Mouse (Mus musculus): Measurements from ENCODE around the gene Fyn. TPM values are rescaled to one million over a fixed set of nuclear protein-coding genes. Genes with fewer than 3 reads are reported as not detected.

The Fyn gene
- polyA plus RNA-seq, 1 experiment from 2014 or later = 70.3 TPM

DNA sequence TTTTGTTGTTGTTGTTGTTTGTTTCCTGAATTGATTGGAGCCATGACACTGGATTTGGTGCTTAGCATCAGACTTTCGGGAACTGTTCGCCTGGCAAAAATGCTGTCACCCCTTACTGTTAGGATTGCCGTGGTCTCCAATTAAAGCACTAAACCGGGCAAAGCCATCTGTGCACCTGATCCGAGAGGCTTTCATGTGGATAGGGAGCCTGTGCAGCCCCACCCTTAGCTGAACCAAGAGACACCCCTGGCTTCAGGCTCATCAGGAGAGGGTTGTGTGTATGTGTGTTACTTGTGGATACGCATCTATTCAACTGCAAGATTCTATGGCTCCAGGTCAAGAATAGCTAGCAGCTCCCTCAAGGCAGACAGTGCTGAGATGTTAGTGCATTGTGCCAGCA, 207.8 kb downstream of the Fyn start:
- Histone ChIP-seq H3K27me3 (replicated peaks) (no peaks in the 10 kb centered on the region), H3K36me3 (replicated peaks) (no peaks in the 10 kb centered on the region), H3K4me2 (no peak overlapping the region), H3K4me1 (peaks cover 20% of the 10 kb centered on the region), H3K27ac (no peak overlapping the region), H3K9me3 (no peaks in the 10 kb centered on the region), H3K4me3 (no peak overlapping the region), H3K9ac (no peak overlapping the region)
- 72% methylated on average over 6 of the region's 6 CpGs for WGBS
- no peak for ATAC-seq (replicated peaks)

- 66% methylated on average over 8 of the region's 8 CpGs for WGBS
- Histone ChIP-seq H3K27me3 (replicated peaks) (no peaks in the 10 kb centered on the region), H3K4me3 (no peak overlapping the region), H3K27ac (no peak overlapping the region), H3K9ac (no peak overlapping the region), H3K4me1 (no peaks in the 10 kb centered on the region), H3K9me3 (no peaks in the 10 kb centered on the region), H3K4me2 (no peak overlapping the region), H3K36me3 (replicated peaks) (no peaks in the 10 kb centered on the region)
- no peak for ATAC-seq (replicated peaks)
These were observed 211.8 kb downstream of the Fyn start for GRCm38 (mm10) chr10:39580477-39580876.

DNA sequence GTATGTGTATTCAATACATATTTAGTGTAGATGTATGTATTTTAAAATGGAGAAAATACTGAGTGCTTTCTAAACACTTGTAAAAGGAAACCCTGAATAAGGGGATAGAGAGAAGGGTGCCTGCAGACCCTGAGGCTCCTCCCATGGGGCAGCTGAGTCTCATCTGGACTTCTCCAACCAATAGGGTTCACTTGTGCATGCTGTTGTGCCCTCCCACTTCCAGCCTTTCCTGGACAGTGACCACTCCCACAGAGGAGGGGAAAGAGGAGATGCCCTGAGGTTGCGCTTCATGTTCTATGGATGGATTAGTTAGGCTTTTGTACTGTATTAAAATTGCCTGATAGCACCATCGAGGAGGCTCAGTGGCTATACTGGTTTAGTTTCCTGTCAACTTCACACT, 213.7 kb downstream of the Fyn start:
- no peaks in the 10 kb centered on the region for H3K36me3 ChIP-seq (replicated peaks)
- 67% methylated on average over 2 of the region's 2 CpGs for WGBS
- no peaks in the 10 kb centered on the region for H3K27me3 ChIP-seq (replicated peaks)
- peaks cover 9% of the 10 kb centered on the region for H3K4me1 ChIP-seq
- H3K27ac ChIP-seq = no peak overlapping the region
- no peak overlapping the region for H3K9ac ChIP-seq
- no peak for ATAC-seq (replicated peaks)
- H3K9me3 ChIP-seq = no peaks in the 10 kb centered on the region
- no peak overlapping the region for H3K4me2 ChIP-seq
- no peak overlapping the region for H3K4me3 ChIP-seq

- Histone ChIP-seq H3K9ac (no peak overlapping the region), H3K27ac (no peak overlapping the region), H3K9me3 (no peaks in the 10 kb centered on the region), H3K36me3 (replicated peaks) (no peaks in the 10 kb centered on the region), H3K4me3 (no peak overlapping the region), H3K27me3 (replicated peaks) (no peaks in the 10 kb centered on the region), H3K4me1 (peaks cover 22% of the 10 kb centered on the region), H3K4me2 (no peak overlapping the region)
- WGBS = 80% methylated on average over 12 of the region's 12 CpGs
- no peak for ATAC-seq (replicated peaks)
These were observed 215.1 kb downstream of the Fyn start for GRCm38 (mm10) chr10:39583718-39584117.

DNA sequence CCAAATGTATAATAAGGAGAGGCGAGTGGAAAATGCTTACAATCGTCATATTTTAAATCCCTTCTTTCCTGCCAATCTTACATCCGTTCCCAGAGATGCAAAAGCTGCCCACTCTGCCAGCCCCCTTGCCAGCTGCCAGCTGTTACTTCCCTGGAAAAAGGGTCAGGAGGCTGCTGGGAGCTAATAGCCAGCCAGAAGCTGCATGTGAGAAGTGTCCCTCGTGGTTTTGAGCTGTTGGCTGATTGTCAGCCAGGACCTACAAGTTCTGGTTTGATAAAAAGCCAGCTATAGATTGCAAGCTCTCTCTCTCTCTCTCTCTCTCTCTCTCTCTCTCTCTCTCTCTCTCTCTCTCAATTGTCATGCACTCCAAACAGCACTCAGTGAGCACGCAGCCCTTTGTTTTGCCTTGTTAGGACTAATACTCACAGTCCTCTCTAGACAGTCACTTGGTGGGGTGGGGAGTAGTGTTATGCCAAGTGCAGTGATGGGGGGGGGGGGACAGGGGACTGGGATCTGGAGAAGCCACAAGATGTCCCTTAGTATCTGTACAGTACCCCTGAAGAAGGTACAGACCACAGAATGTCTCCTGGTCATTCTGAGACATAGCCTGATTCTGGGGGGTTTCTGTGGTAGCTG, 218.8 kb downstream of the Fyn start:
- Histone ChIP-seq H3K4me1 (peaks cover 24% of the 10 kb centered on the region), H3K36me3 (replicated peaks) (no peaks in the 10 kb centered on the region), H3K4me3 (no peak overlapping the region), H3K27me3 (replicated peaks) (no peaks in the 10 kb centered on the region), H3K9me3 (no peaks in the 10 kb centered on the region), H3K9ac (no peak overlapping the region), H3K4me2 (no peak overlapping the region), H3K27ac (peak overlapping the region; percentile 82)
- 15% methylated on average over 5 of the region's 5 CpGs for WGBS
- ATAC-seq (replicated peaks) = peak; percentile 63; the same call in 1 of the 2 replicates

DNA sequence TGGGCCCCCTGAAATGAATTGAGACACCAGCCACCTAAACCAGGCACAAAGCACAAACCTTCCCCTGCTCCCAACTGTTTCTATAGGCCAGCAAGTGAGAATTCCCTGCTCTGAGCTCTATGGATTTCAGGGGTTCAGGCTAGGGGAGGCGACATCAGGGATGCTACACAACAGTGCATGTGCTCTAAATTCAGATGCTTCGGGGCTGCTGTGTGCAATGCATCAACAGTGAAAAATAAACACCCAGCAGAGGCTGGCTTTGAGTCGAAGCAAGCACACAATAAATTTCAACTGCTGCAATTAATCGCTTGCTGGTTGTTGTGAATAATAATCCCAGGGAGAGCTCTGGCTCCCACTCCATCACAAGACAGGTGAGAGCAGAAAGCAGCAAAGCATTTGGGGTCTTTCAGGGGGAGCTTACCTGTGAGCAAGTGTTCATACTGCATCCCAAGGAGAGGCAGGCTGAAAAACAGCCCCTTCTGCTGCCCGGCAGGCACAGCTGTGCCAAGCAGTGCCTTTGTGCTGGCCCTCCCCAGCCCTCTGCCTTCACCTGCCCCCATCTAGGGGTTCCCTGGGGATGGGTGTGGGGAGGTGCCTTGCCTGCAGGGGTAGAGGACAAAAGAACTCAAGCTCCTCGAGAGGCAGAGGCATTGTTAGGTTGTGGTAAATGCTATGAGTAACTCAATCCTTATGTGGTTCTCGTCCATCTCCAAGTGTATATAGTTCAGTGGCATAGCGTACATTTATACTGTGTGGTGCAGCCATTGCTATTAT, 219.5 kb downstream of the Fyn start:
- no peak overlapping the region for H3K9ac ChIP-seq
- peak overlapping the region; percentile 82 for H3K27ac ChIP-seq
- H3K4me2 ChIP-seq = no peak overlapping the region
- WGBS = 48% methylated on average over 8 of the region's 8 CpGs
- no peaks in the 10 kb centered on the region for H3K9me3 ChIP-seq
- H3K4me1 ChIP-seq = peaks cover 24% of the 10 kb centered on the region
- peak; percentile 66; the same call in 1 of the 2 replicates for ATAC-seq (replicated peaks)
- H3K36me3 ChIP-seq (replicated peaks) = no peaks in the 10 kb centered on the region
- H3K27me3 ChIP-seq (replicated peaks) = no peaks in the 10 kb centered on the region
- no peak overlapping the region for H3K4me3 ChIP-seq

GRCm38 (mm10) chr10:39589765-39590546, 221.3 kb downstream of the Fyn start:
- Histone ChIP-seq H3K9me3 (no peaks in the 10 kb centered on the region), H3K36me3 (replicated peaks) (no peaks in the 10 kb centered on the region), H3K4me1 (peaks cover 24% of the 10 kb centered on the region), H3K4me3 (no peak overlapping the region), H3K4me2 (no peak overlapping the region), H3K27ac (no peak overlapping the region), H3K9ac (no peak overlapping the region), H3K27me3 (replicated peaks) (no peaks in the 10 kb centered on the region)
- ATAC-seq (replicated peaks) = no peak
- 74% methylated on average over 19 of the region's 19 CpGs for WGBS

DNA sequence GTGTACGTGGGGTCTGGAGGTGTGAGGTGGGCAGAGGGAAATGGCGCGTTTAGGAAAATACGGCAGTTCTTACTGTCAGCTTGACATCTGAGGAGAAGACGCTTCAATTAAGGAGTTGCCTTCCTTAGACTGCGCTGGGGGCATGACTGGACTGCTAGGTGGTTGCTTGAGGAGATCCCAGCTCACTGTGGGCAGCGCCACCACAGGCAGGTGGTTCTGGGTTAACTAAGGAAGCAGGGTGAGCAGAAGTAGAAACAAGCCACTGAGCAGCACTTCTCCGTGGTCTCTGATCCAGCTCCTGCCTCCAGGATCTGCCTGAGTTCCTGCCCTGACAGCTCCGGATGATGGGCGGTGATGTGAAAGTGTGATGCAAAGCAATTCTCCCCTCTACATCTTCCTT, 222.0 kb downstream of the Fyn start:
- Histone ChIP-seq H3K9me3 (no peaks in the 10 kb centered on the region), H3K4me3 (no peak overlapping the region), H3K4me1 (peaks cover 24% of the 10 kb centered on the region), H3K9ac (no peak overlapping the region), H3K27me3 (replicated peaks) (no peaks in the 10 kb centered on the region), H3K4me2 (no peak overlapping the region), H3K36me3 (replicated peaks) (no peaks in the 10 kb centered on the region), H3K27ac (no peak overlapping the region)
- WGBS = 80% methylated on average over 10 of the region's 10 CpGs
- ATAC-seq (replicated peaks) = no peak

- Histone ChIP-seq H3K4me1 (peaks cover 33% of the 10 kb centered on the region), H3K27me3 (replicated peaks) (no peaks in the 10 kb centered on the region), H3K36me3 (replicated peaks) (no peaks in the 10 kb centered on the region), H3K27ac (no peak overlapping the region), H3K9ac (no peak overlapping the region), H3K4me3 (no peak overlapping the region), H3K4me2 (no peak overlapping the region), H3K9me3 (no peaks in the 10 kb centered on the region)
- WGBS = 50% methylated on average over 4 of the region's 4 CpGs
- ATAC-seq (replicated peaks) = no peak
These were observed 223.8 kb downstream of the Fyn start for GRCm38 (mm10) chr10:39592501-39592900.

DNA sequence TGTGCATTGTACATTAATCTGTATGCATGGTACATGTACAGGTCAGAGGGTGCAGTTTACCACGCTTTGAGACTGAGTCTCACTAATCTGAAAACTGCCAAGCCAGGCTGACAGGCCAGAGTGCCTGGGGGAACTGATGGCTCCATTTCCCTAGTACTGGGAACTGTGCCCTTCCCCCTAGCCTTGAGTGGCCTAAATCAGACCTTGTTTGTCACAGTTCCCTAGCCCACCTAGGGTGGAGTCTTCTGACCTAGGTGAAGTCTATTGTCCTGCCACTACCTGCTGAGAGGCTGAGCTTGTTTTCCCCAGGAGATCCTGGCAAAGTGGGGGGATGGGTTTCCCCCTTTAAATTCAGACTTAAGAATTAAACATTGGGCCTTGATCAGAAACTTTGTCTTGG, 226.1 kb downstream of the Fyn start:
- WGBS = 58% methylated on average over 1 of the region's 1 CpGs
- Histone ChIP-seq H3K4me2 (no peak overlapping the region), H3K4me1 (peaks cover 24% of the 10 kb centered on the region), H3K27me3 (replicated peaks) (no peaks in the 10 kb centered on the region), H3K4me3 (no peak overlapping the region), H3K36me3 (replicated peaks) (no peaks in the 10 kb centered on the region), H3K9ac (no peak overlapping the region), H3K27ac (no peak overlapping the region), H3K9me3 (no peaks in the 10 kb centered on the region)
- no peak for ATAC-seq (replicated peaks)

DNA sequence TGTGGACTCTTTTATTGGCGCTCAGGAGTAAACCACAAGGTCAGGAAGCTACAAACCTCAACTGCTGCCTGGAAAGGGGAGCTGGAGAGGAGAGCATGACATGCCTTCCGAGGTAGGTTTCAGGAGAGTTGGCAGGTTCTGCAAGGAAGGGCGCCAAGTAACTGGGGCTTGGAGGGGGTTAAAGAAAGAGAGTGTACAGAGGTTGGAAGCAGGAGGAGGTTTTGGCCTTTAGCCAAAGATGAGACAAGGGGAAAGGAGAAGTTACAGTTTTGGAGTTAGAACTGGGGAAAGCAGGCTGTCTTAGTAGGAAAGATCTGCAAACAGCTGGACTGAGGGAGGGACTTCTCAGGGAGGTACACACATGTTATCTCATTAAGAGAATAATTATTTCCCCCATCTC, 227.2 kb downstream of the Fyn start:
- no peak overlapping the region for H3K27ac ChIP-seq
- WGBS = 84% methylated on average over 3 of the region's 3 CpGs
- no peak overlapping the region for H3K4me3 ChIP-seq
- H3K4me1 ChIP-seq = peaks cover 24% of the 10 kb centered on the region
- H3K27me3 ChIP-seq (replicated peaks) = no peaks in the 10 kb centered on the region
- no peaks in the 10 kb centered on the region for H3K9me3 ChIP-seq
- no peak for ATAC-seq (replicated peaks)
- no peaks in the 10 kb centered on the region for H3K36me3 ChIP-seq (replicated peaks)
- H3K4me2 ChIP-seq = no peak overlapping the region
- H3K9ac ChIP-seq = no peak overlapping the region

DNA sequence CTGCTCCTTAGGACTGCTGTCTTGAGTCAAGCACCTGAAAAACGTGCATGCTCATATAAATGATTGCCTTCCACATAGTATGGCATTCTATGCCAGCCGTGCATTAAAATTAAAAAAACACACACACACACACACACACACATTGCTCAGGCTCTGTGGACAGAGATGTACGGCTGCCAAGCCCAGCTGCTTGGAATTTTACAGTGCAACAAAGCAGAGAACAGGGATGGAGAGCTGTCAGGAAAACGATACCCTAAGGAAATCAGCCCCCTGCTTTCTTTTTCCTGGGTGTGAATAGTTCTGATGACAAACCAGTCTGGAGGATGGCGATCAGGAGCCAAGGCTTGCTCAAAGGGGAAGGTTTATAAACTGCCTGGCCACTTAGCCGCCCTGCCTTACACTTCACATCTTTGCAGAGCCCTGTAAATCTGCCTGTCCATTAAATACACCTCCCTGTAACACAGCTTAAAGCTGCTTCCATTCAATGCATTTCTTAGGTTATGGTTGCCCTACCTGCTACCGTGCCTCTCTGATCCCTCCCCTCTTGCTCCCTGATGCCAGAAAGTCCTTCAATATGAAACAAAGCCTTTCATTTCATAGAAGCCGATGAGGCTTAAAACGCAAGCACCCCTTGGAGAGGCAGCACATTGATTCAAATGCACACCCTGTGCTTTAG, 228.6 kb downstream of the Fyn start:
- ATAC-seq (replicated peaks) = peak; percentile 67
- Histone ChIP-seq H3K4me2 (0 out of 2 replicates have a peak overlapping the region, but pooled peaks have one; percentile 10), H3K27me3 (replicated peaks) (no peaks in the 10 kb centered on the region), H3K4me1 (peaks cover 24% of the 10 kb centered on the region), H3K4me3 (no peak overlapping the region), H3K36me3 (replicated peaks) (no peaks in the 10 kb centered on the region), H3K27ac (peak overlapping the region; percentile 66), H3K9me3 (no peaks in the 10 kb centered on the region), H3K9ac (no peak overlapping the region)
- 28% methylated on average over 9 of the region's 9 CpGs for WGBS
